Comparison of ENCODE assay signal across 9 mouse cellular contexts in genomic region chr16:15119799-15120198, GRCm38 (mm10).
DNase-seq lines count a peak whose midpoint lies in the region; ATAC-seq lines count a peak whose summit lies in the region.
"Had no signal": no experiment of that assay in that cellular context is flagged by ENCODE, and none has a peak within 500 bp of the region (broad histone marks: within the 10 kb centered on the region; RNA-seq: fewer than 3 reads in every experiment).

No protein-coding gene starts in this region.

- 80% methylated on average over 1 of the region's 1 CpGs for WGBS in kidney, embryonic 16.5 days
- 81% methylated on average over 1 of the region's 1 CpGs for WGBS in limb, embryonic 10.5 days

- H3K36me3 ChIP-seq in kidney, embryonic 16.5 days (ENCODE audit: insufficient read depth, low read length): no peaks in the 10 kb centered on the region
- H3K36me3 ChIP-seq in limb, embryonic 10.5 days: no peaks in the 10 kb centered on the region
- H3K36me3 ChIP-seq: forebrain, embryonic 10.5 days had no signal

- DNase-seq in kidney, adult 11 months: peak; percentile 14
- peak; percentile 12 for DNase-seq in MN1 (ENCODE audit: low spot score)
- DNase-seq in embryo, embryonic 10 days (ENCODE audit: low spot score): peak; percentile 33
- peak; percentile 44 for DNase-seq in limb, embryonic 10.5 days (ENCODE audit: low spot score)
- no peak for DNase-seq in thymus, adult 18-20 months
- no peak for DNase-seq in layer of hippocampus, adult 9-10 months (ENCODE audit: low spot score)
- DNase-seq in spleen, adult 12 weeks (ENCODE audit: low spot score): no peak

- H3K4me3 ChIP-seq in kidney, embryonic 16.5 days (ENCODE audit: low read length): no peak overlapping the region
- no peak overlapping the region for H3K4me3 ChIP-seq in limb, embryonic 10.5 days
- H3K4me3 ChIP-seq: forebrain, embryonic 10.5 days had no signal

- H3K9ac ChIP-seq in kidney, embryonic 16.5 days (replicated peaks; ENCODE audit: low read length): no peak overlapping the region

- H3K27ac ChIP-seq in kidney, embryonic 16.5 days (ENCODE audit: low read length): no peak overlapping the region
- H3K27ac ChIP-seq in limb, embryonic 10.5 days: no peak overlapping the region
- H3K27ac ChIP-seq: forebrain, embryonic 10.5 days had no signal

- ATAC-seq in kidney, embryonic 16.5 days (ENCODE audit: low FRiP score, low TSS enrichment): no peak

- H3K4me1 ChIP-seq in kidney, embryonic 16.5 days (ENCODE audit: insufficient read depth, low read length): peaks cover 7% of the 10 kb centered on the region
- H3K4me1 ChIP-seq in limb, embryonic 10.5 days: peaks cover 11% of the 10 kb centered on the region

- no peaks in the 10 kb centered on the region for H3K9me3 ChIP-seq in kidney, embryonic 16.5 days (ENCODE audit: low read length)
- no peaks in the 10 kb centered on the region for H3K9me3 ChIP-seq in limb, embryonic 10.5 days (replicated peaks)
- H3K9me3 ChIP-seq: forebrain, embryonic 10.5 days had no signal

- no peak overlapping the region for H3K4me2 ChIP-seq in kidney, embryonic 16.5 days (replicated peaks; ENCODE audit: low read depth, low read length)

- H3K27me3 ChIP-seq in kidney, embryonic 16.5 days (ENCODE audit: insufficient read depth, low read length): no peaks in the 10 kb centered on the region
- H3K27me3 ChIP-seq in limb, embryonic 10.5 days (ENCODE audit: low read depth, poor library complexity, severe bottlenecking): no peaks in the 10 kb centered on the region

Comparison
In these comparisons a context has a peak if more than half of its experiments do, and no peak if none do; other contexts are left out.
1. DNase-seq: peak in kidney, adult 11 months (single experiment), MN1 (single experiment), embryo, embryonic 10 days (single experiment) and limb, embryonic 10.5 days (single experiment); none in thymus, adult 18-20 months (0 of 2), layer of hippocampus, adult 9-10 months (single experiment) and spleen, adult 12 weeks (single experiment).